Mouse (Mus musculus): ENCODE measurements around the gene Sh2b3. TPM values are rescaled to one million over a fixed set of nuclear protein-coding genes. Genes with fewer than 3 reads are reported as not detected.

The Sh2b3 gene
- total and polyA plus RNA-seq, 3 experiments: 22.8 to 38.3 (median 35.4) TPM

- no peak overlapping the region for H3K4me2 ChIP-seq (ENCODE audit: insufficient read depth, low read depth, poor library complexity, severe bottlenecking)
- peaks cover 83 to 89% of the 10 kb centered on the region in 2 experiments for H3K36me3 ChIP-seq (replicated peaks in 1 of 2; ENCODE audit: control insufficient read depth in 1 of 2, insufficient read depth in 1 of 2, low read length in 1 of 2)
- in situ Hi-C loops (cut with MboI; ENCODE audit: low pct_ligation_motif_present, low pct_unique_long_range_greater_than_20kb, low sequenced_read_pairs): no loop called here
- H3K9me3 ChIP-seq (replicated peaks; ENCODE audit: low read length): peaks cover 2% of the 10 kb centered on the region
- no peak overlapping the region for H3K9ac ChIP-seq (ENCODE audit: insufficient read depth, low read depth)
- H3K4me3 ChIP-seq (replicated peaks in 1 of 3; ENCODE audit: low read depth in 2 of 3, low read length in 2 of 3, poor library complexity in 1 of 3): no peak overlapping the region
- H3K4me1 ChIP-seq (ENCODE audit: control insufficient read depth in 1 of 2, insufficient read depth in 2 of 2): peaks cover 42 to 76% of the 10 kb centered on the region in 2 experiments
- dilution Hi-C loops (cut with MboI; ENCODE audit: extremely low pct_ligation_motif_present, extremely low pct_unique_long_range_greater_than_20kb, low sequenced_read_pairs): no loop called here
- DNase-seq (ENCODE audit: extremely low read depth): no peak
- H3K27me3 ChIP-seq (replicated peaks): no peaks in the 10 kb centered on the region
- H3K79me2 ChIP-seq (replicated peaks; ENCODE audit: control insufficient read depth, extremely low read depth, insufficient read depth, poor library complexity, severe bottlenecking): peaks cover 99% of the 10 kb centered on the region
- TF ChIP-seq NRF1 (IDR thresholded peaks at IDR 0.05; ENCODE audit: low read depth, low read length) (no peak), IRF4 (IDR thresholded peaks at IDR 0.05; ENCODE audit: low read depth, low read length) (no peak), MYC (IDR thresholded peaks at IDR 0.05; ENCODE audit: low read depth, low read length) (no peak)
- H3K27ac ChIP-seq (ENCODE audit: insufficient read depth, low read depth): no peak overlapping the region
Measured at GRCm38 (mm10) chr5:121828491-121829432, 8.7 kb downstream of the Sh2b3 start.

DNA sequence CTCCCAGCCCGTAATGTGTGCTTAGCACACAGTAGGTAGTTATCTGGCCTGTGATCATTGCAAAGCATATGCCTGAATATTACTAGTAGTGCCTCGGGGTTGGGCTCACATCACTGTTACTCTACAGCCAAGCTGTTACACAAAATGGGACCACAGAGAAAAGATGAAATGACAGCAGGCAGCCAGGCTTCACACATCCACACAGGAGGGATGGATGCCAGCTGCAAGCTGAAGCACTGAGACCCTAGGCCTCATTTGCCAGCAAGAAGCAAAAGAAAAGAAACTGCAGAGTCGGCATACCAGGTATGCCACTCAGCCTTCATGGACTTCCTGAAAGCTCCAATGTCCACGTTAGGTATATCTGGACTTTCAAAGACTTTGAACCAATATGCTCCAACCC is 9.6 kb downstream of the Sh2b3 start:
- Histone ChIP-seq H3K4me3 (replicated peaks in 1 of 3; ENCODE audit: low read depth in 2 of 3, low read length in 2 of 3, poor library complexity in 1 of 3) (no peak overlapping the region), H3K4me2 (ENCODE audit: insufficient read depth, low read depth, poor library complexity, severe bottlenecking) (no peak overlapping the region), H3K9me3 (replicated peaks; ENCODE audit: low read length) (peaks cover 2% of the 10 kb centered on the region), H3K79me2 (replicated peaks; ENCODE audit: control insufficient read depth, extremely low read depth, insufficient read depth, poor library complexity, severe bottlenecking) (peaks cover 99% of the 10 kb centered on the region), H3K4me1 (ENCODE audit: control insufficient read depth in 1 of 2, insufficient read depth in 2 of 2) (peaks cover 45 to 78% of the 10 kb centered on the region in 2 experiments), H3K36me3 (replicated peaks in 1 of 2; ENCODE audit: control insufficient read depth in 1 of 2, insufficient read depth in 1 of 2, low read length in 1 of 2) (peaks cover 92 to 98% of the 10 kb centered on the region in 2 experiments), H3K27me3 (replicated peaks) (no peaks in the 10 kb centered on the region), H3K9ac (ENCODE audit: insufficient read depth, low read depth) (no peak overlapping the region), H3K27ac (ENCODE audit: insufficient read depth, low read depth) (no peak overlapping the region)
- in situ Hi-C loops (cut with MboI; ENCODE audit: low pct_ligation_motif_present, low pct_unique_long_range_greater_than_20kb, low sequenced_read_pairs): no loop called here
- TF ChIP-seq E2F4 (IDR thresholded peaks at IDR 0.05; ENCODE audit: insufficient replicate concordance, low read depth, low read length) (no peak), TCF12 (IDR thresholded peaks at IDR 0.05; ENCODE audit: low read depth, low read length) (no peak), IRF4 (IDR thresholded peaks at IDR 0.05; ENCODE audit: low read depth, low read length) (no peak), USF2 (conservative IDR thresholded peaks at IDR 0.05; ENCODE audit: low read depth, low read length) (no peak), GABPA (IDR thresholded peaks at IDR 0.05; ENCODE audit: insufficient replicate concordance, low read depth, low read length) (no peak), MAFK (IDR thresholded peaks at IDR 0.05; ENCODE audit: insufficient replicate concordance, low read length) (no peak), CHD2 (IDR thresholded peaks at IDR 0.05; ENCODE audit: low read length) (no peak), MXI1 (IDR thresholded peaks at IDR 0.05; ENCODE audit: low read depth, low read length) (no peak), CHD1 (IDR thresholded peaks at IDR 0.05; ENCODE audit: low read depth, low read length) (no peak), SMC3 (IDR thresholded peaks at IDR 0.05; ENCODE audit: low read depth, low read length) (no peak), SIN3A (IDR thresholded peaks at IDR 0.05; ENCODE audit: low read length) (no peak)
- no peak for DNase-seq (ENCODE audit: extremely low read depth)
- dilution Hi-C loops (cut with MboI; ENCODE audit: extremely low pct_ligation_motif_present, extremely low pct_unique_long_range_greater_than_20kb, low sequenced_read_pairs): no loop called here
